Mouse (Mus musculus) forebrain, embryonic 13.5 days (tissue): ENCODE measurements at regions not wholly inside any gene's neighbourhood (a gene's known extent, or its start where the extent isn't known, plus 50 kb on each side); places are given as distances from the start of the nearest gene placed in this dataset.

ENCODE experiments used
- ATAC-seq: fragments of 200-750 bp; cut with Nextera tagmentation; 2 replicates; pipeline ENCODE4 v1.8.0; 2017
- H3K27ac ChIP-seq: fragments of 300-500 bp; sonication (generic); 2 replicates; pipeline ENCODE4 v1.5.1; 2015; ENCODE audit warnings: inconsistent platforms, mild to moderate bottlenecking, moderate library complexity
- H3K27me3 ChIP-seq: fragments of 300-500 bp; sonication (generic); 2 replicates; pipeline ENCODE4 v1.6.1; 2015; ENCODE audit warnings: mild to moderate bottlenecking, inconsistent platforms
- H3K36me3 ChIP-seq: fragments of 300-500 bp; sonication (generic); 2 replicates; pipeline ENCODE4 v1.6.1; 2015; ENCODE audit warnings: mild to moderate bottlenecking, inconsistent platforms; ENCODE audit not compliant: poor library complexity, severe bottlenecking
- H3K4me1 ChIP-seq: fragments of 300-500 bp; sonication (generic); 2 replicates; pipeline ENCODE4 v1.6.1; 2015; ENCODE audit warnings: inconsistent platforms
- H3K4me2 ChIP-seq: fragments of 300-500 bp; sonication (generic); 2 replicates; pipeline ENCODE4 v1.6.1; 2015; ENCODE audit warnings: inconsistent platforms, mild to moderate bottlenecking, moderate library complexity
- H3K4me3 ChIP-seq: fragments of 300-500 bp; sonication (generic); 2 replicates; pipeline ENCODE4 v1.5.1; 2015; ENCODE audit warnings: mild to moderate bottlenecking, inconsistent platforms
- H3K9ac ChIP-seq: fragments of 300-500 bp; sonication (generic); 2 replicates; pipeline ENCODE4 v1.6.1; 2015; ENCODE audit warnings: mild to moderate bottlenecking, inconsistent platforms
- H3K9me3 ChIP-seq: fragments of 300-500 bp; sonication (generic); replicated peaks from 2 replicates; pipeline ENCODE4 v1.6.1; 2016; ENCODE audit warnings: inconsistent platforms
- WGBS: fragments of 180-500 bp; shearing (Covaris S2); methylation state at CpG from one replicate; pipeline ENCODE4 v1.1.7; 2015; 5-methylcytosine and 5-hydroxymethylcytosine counted together

GRCm38 (mm10) chr3:39253076-39253475 is 366.3 kb downstream of the Fat4 start:
- Histone ChIP-seq H3K27ac (no peak overlapping the region), H3K27me3 (no peaks in the 10 kb centered on the region), H3K36me3 (no peaks in the 10 kb centered on the region), H3K9ac (no peak overlapping the region), H3K9me3 (no peaks in the 10 kb centered on the region), H3K4me2 (no peak overlapping the region), H3K4me1 (peaks cover 14% of the 10 kb centered on the region), H3K4me3 (no peak overlapping the region)
- no peak for ATAC-seq
- 93% methylated on average over 1 of the region's 1 CpGs for WGBS

DNA sequence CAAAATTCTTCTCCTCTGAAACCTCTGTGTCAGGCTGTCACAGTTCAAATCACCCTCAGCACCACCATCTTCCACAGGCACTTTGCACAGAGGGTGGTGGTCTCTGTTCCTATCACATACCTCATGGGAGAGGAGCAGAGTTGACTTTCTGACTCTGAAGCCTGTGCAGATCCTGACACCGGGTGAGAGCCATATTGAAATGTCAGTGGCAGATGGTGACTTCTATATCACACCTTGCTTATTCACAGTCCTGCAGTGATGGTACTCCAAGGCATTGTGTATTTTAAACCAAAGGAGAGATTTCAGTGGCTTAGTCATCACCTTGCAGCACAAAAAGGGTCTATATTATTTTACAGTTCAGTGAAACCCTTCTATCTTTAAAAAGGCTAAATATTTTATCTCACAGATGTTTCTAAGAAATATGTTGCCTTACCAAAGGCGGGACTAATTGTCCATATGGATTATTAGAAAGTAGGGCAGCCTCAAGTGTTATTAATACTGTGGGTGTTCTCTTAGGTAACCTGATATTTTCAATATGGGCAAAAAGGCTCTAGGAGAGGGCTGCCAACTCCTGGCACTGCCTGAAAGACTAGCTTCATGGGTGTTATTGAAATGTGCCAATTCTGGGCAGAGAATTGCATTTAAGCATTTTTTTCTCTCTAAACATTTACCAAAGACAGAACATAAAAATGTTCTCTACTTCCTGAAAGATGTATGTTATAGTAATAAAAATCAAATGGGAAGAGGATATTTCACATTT is 378.1 kb downstream of the Fat4 start:
- Histone ChIP-seq H3K4me3 (no peak overlapping the region), H3K4me1 (no peaks in the 10 kb centered on the region), H3K9ac (no peak overlapping the region), H3K9me3 (no peaks in the 10 kb centered on the region), H3K4me2 (no peak overlapping the region), H3K36me3 (no peaks in the 10 kb centered on the region), H3K27ac (no peak overlapping the region), H3K27me3 (no peaks in the 10 kb centered on the region)
- ATAC-seq, result no peak
- WGBS, result 72% methylated on average over 2 of the region's 2 CpGs

DNA sequence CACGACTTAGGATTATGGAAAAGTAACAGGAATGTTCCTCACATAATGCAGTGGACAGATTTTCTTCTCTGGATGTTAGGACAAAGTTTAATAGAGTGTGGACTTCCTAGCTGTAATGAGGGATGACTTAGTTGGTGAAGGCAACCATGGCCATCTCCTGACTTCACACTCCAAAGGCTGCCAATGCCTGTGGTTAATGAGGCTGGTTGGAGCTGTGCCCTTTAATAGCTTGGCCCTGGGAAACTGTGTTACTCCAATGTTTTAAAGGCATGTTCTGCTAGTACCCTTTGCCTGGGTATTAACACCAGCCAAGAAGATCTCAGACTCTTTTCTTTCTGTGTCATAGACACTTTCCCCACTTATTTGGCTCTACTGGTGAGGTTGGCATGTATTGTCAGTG is 378.9 kb downstream of the Fat4 start:
- Histone ChIP-seq H3K27ac (no peak overlapping the region), H3K9ac (no peak overlapping the region), H3K4me1 (no peaks in the 10 kb centered on the region), H3K27me3 (no peaks in the 10 kb centered on the region), H3K36me3 (no peaks in the 10 kb centered on the region), H3K4me2 (no peak overlapping the region), H3K4me3 (no peak overlapping the region), H3K9me3 (no peaks in the 10 kb centered on the region)
- 85% methylated on average over 1 of the region's 1 CpGs for WGBS
- ATAC-seq, result no peak

DNA sequence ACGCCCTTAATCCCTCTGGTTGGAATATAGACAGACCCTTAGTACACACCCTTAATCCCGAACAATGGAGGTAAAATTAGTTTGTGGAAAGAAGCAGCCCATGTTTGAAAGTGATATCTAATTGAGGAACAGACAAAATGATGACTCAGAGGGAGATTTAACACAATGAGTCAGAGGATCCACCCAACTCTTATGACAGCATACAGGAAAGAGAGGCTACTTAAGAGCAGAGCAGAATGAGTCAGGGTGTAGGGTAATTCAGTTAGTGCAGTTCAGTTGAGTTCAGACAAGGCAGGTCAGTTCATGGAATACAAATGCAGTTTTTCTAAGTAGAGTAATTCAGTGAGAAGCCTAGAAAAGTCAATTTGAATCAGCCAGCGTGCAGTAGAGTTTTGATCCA is 382.6 kb downstream of the Fat4 start:
- ATAC-seq, result no peak
- 85% methylated on average over 3 of the region's 3 CpGs for WGBS
- Histone ChIP-seq H3K4me2 (no peak overlapping the region), H3K9ac (no peak overlapping the region), H3K27me3 (no peaks in the 10 kb centered on the region), H3K4me3 (no peak overlapping the region), H3K36me3 (no peaks in the 10 kb centered on the region), H3K9me3 (no peaks in the 10 kb centered on the region), H3K27ac (no peak overlapping the region), H3K4me1 (peaks cover 3% of the 10 kb centered on the region; the same call in 1 of the 2 replicates)

DNA sequence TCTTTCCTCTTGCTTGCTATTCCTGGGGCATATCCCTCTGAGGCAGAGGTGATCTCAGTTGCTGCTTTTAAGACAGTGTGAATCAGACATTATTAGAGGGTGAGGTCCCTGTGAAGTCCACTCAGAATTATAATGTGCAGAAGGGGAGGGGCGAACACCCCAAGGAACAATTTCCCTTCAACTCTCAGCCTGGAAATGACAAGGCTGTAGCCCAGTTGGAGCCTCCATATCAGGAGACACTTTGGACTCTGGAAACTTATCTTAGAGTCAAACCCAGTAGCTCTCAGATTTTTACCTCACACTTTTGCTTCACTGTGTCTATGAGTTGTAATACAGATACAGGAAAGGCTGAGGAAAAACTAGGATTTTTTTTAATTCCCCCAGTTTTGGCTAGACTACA is 385.9 kb downstream of the Fat4 start:
- ATAC-seq, result no peak
- Histone ChIP-seq H3K4me1 (peaks cover 3% of the 10 kb centered on the region; the same call in 1 of the 2 replicates), H3K9ac (no peak overlapping the region), H3K27me3 (no peaks in the 10 kb centered on the region), H3K4me3 (no peak overlapping the region), H3K36me3 (no peaks in the 10 kb centered on the region), H3K9me3 (no peaks in the 10 kb centered on the region), H3K4me2 (no peak overlapping the region), H3K27ac (no peak overlapping the region)
- 91% methylated on average over 1 of the region's 1 CpGs for WGBS

GRCm38 (mm10) chr3:39276897-39277296 is 390.2 kb downstream of the Fat4 start:
- no peak overlapping the region for H3K27ac ChIP-seq
- H3K4me3 ChIP-seq, result no peak overlapping the region
- H3K27me3 ChIP-seq, result no peaks in the 10 kb centered on the region
- WGBS, result 68% methylated on average over 4 of the region's 4 CpGs
- no peaks in the 10 kb centered on the region for H3K36me3 ChIP-seq
- H3K9ac ChIP-seq, result no peak overlapping the region
- ATAC-seq, result no peak
- H3K9me3 ChIP-seq, result no peaks in the 10 kb centered on the region
- H3K4me1 ChIP-seq, result peaks cover 3% of the 10 kb centered on the region; the same call in 1 of the 2 replicates
- H3K4me2 ChIP-seq, result no peak overlapping the region

DNA sequence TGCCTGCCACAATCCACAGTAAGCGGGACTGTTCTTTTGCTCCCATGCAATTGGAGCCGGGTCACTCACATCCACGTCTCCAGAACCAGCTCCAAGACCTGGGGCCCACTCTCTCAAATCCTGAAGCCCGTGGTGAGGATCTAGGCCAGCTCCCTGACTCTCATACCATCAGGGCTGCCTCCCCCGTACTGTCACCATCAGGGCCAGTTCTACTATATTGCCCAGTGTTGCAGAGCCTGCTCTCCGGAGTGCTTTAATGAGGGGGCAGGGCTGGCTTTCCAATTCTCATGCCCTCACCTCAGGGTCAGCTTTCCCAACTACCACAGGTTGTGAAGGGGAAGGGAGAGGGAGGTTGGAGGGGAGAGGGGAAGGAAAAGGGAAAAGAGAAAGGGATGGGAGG is 390.6 kb downstream of the Fat4 start:
- H3K9ac ChIP-seq, result no peak overlapping the region
- no peak overlapping the region for H3K27ac ChIP-seq
- H3K4me1 ChIP-seq, result peaks cover 3% of the 10 kb centered on the region; the same call in 1 of the 2 replicates
- no peak for ATAC-seq
- no peaks in the 10 kb centered on the region for H3K36me3 ChIP-seq
- H3K4me2 ChIP-seq, result no peak overlapping the region
- no peaks in the 10 kb centered on the region for H3K9me3 ChIP-seq
- H3K27me3 ChIP-seq, result no peaks in the 10 kb centered on the region
- H3K4me3 ChIP-seq, result no peak overlapping the region
- 82% methylated on average over 6 of the region's 6 CpGs for WGBS

DNA sequence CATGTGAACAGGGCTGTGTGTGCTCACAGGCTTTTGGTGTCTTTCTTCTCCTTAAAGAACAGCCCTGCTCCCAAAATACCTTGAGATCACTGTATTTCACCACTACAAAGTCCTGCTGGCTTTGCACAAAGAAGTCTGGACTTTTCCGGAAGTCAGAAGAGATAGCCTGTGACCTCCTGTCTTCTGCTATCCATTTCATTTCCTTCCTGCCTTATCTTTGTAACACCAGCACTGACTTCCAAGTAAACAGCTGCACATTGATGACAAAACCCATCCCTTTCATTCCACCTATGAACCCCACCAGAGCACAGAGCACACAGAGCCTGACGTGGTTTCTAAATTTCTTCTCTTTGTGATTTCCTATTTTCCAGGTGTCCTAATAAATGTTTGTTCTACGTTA is 408.5 kb downstream of the Fat4 start:
- Histone ChIP-seq H3K9me3 (no peaks in the 10 kb centered on the region), H3K36me3 (no peaks in the 10 kb centered on the region), H3K4me3 (no peak overlapping the region), H3K4me2 (no peak overlapping the region), H3K27me3 (no peaks in the 10 kb centered on the region), H3K9ac (no peak overlapping the region), H3K27ac (no peak overlapping the region), H3K4me1 (no peaks in the 10 kb centered on the region)
- no peak for ATAC-seq
- WGBS, result 89% methylated on average over 3 of the region's 3 CpGs

DNA sequence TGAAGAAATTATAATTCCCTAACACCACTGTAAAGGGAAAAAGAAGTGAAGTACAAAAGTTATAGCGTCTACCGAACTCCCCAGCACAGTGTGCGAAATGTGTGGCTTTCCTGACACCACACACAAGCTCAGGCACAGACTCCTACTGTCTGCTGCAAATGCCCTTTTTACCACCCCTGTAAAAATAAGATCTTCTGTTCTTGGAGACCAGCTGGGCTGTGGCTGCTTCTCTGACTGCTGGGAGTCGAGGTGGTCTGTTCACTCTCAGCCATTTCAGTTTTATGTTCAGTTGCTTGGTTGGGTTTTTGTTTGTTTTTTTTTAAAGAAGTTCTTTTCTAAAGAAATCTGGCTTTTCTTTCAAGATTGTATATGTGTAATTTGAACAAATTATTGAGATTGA is 409.5 kb downstream of the Fat4 start:
- Histone ChIP-seq H3K9me3 (no peaks in the 10 kb centered on the region), H3K36me3 (no peaks in the 10 kb centered on the region), H3K4me3 (no peak overlapping the region), H3K9ac (no peak overlapping the region), H3K27me3 (no peaks in the 10 kb centered on the region), H3K4me1 (no peaks in the 10 kb centered on the region), H3K4me2 (no peak overlapping the region), H3K27ac (no peak overlapping the region)
- no peak for ATAC-seq
- WGBS, result 87% methylated on average over 4 of the region's 4 CpGs

- ATAC-seq, result no peak
- no peak overlapping the region for H3K4me3 ChIP-seq
- H3K4me1 ChIP-seq, result no peaks in the 10 kb centered on the region
- H3K4me2 ChIP-seq, result no peak overlapping the region
- no peak overlapping the region for H3K27ac ChIP-seq
- no peaks in the 10 kb centered on the region for H3K9me3 ChIP-seq
- WGBS, result 85% methylated on average over 1 of the region's 1 CpGs
- H3K9ac ChIP-seq, result no peak overlapping the region
- H3K36me3 ChIP-seq, result no peaks in the 10 kb centered on the region
- no peaks in the 10 kb centered on the region for H3K27me3 ChIP-seq
These were observed 422.7 kb downstream of the Fat4 start for GRCm38 (mm10) chr3:39309487-39309886.

- Histone ChIP-seq H3K4me1 (no peaks in the 10 kb centered on the region), H3K27me3 (no peaks in the 10 kb centered on the region), H3K27ac (no peak overlapping the region), H3K9me3 (no peaks in the 10 kb centered on the region), H3K36me3 (no peaks in the 10 kb centered on the region), H3K4me2 (no peak overlapping the region), H3K4me3 (no peak overlapping the region), H3K9ac (no peak overlapping the region)
- 51% methylated on average over 4 of the region's 4 CpGs for WGBS
- ATAC-seq, result no peak
These were observed 426.8 kb downstream of the Fat4 start for GRCm38 (mm10) chr3:39313563-39313962.

DNA sequence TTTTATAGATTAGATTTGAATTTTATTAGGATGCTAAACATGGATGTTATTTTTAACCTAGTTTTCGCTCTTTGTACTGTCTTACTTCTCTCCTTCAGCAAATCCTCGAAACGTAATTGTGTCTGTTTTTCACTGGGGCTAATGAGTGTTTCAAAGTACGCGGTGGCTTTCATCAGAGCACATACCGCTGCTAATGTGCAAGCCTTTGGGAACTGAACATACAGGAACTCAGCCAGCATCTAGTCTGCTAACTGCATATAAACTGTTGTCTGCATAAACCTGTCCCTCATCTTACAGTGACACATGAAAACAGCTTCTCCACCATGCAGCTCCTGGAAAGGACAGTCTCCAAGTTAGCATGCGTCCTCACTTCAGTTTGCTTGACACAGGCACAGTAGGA is 434.1 kb downstream of the Fat4 start:
- no peak overlapping the region for H3K9ac ChIP-seq
- no peaks in the 10 kb centered on the region for H3K9me3 ChIP-seq
- no peak overlapping the region for H3K4me3 ChIP-seq
- H3K27ac ChIP-seq, result no peak overlapping the region
- H3K4me2 ChIP-seq, result no peak overlapping the region
- H3K4me1 ChIP-seq, result 0 out of 2 replicates have a peak, but pooled peaks cover 4% of the 10 kb centered on the region
- H3K27me3 ChIP-seq, result no peaks in the 10 kb centered on the region
- no peak for ATAC-seq
- 44% methylated on average over 7 of the region's 7 CpGs for WGBS
- H3K36me3 ChIP-seq, result no peaks in the 10 kb centered on the region

GRCm38 (mm10) chr3:39322225-39322624 is 435.5 kb downstream of the Fat4 start:
- Histone ChIP-seq H3K4me1 (0 out of 2 replicates have a peak, but pooled peaks cover 4% of the 10 kb centered on the region), H3K27me3 (no peaks in the 10 kb centered on the region), H3K9me3 (no peaks in the 10 kb centered on the region), H3K36me3 (no peaks in the 10 kb centered on the region), H3K9ac (no peak overlapping the region), H3K4me2 (no peak overlapping the region), H3K27ac (no peak overlapping the region), H3K4me3 (no peak overlapping the region)
- ATAC-seq, result no peak
- 80% methylated on average over 5 of the region's 5 CpGs for WGBS
